Mouse (Mus musculus): ENCODE results near the gene Tcl1b3.

Tcl1b3 gene

GRCm38 (mm10) chr12:105235091-105235490, 44.2 kb downstream of the Tcl1b3 start:
- no peak for DNase-seq

GRCm38 (mm10) chr12:105239060-105239459, 48.2 kb downstream of the Tcl1b3 start:
- no peak for DNase-seq
